Mouse (Mus musculus): ENCODE data around the gene Echs1. TPM values are rescaled to one million over a fixed set of nuclear protein-coding genes. Genes with fewer than 3 reads are reported as not detected.
A peak's percentile ranks its signal among the peaks of the same experiment; 100 is the strongest.

Echs1 gene
- polyA plus RNA-seq, 1 experiment from 2014 or later = 166 TPM

- peak; percentile 68 for ATAC-seq (replicated peaks; ENCODE audit: low FRiP score)
- Histone ChIP-seq H3K4me2 (peak overlapping the region; percentile 50), H3K4me3 (replicated peaks) (peak overlapping the region; percentile 19), H3K9ac (no peak overlapping the region), H3K27me3 (peaks cover 54% of the 10 kb centered on the region), H3K36me3 (no peaks in the 10 kb centered on the region), H3K9me3 (replicated peaks) (no peaks in the 10 kb centered on the region), H3K27ac (no peak overlapping the region), H3K4me1 (peaks cover 21% of the 10 kb centered on the region)
- 4% methylated on average over 24 of the region's 24 CpGs for WGBS
These were observed 35.6 kb downstream of the Echs1 start for GRCm38 (mm10) chr7:140080503-140081156.

- no peaks in the 10 kb centered on the region for H3K9me3 ChIP-seq (replicated peaks)
- H3K27me3 ChIP-seq = peaks cover 57% of the 10 kb centered on the region
- no peak overlapping the region for H3K9ac ChIP-seq
- H3K36me3 ChIP-seq = no peaks in the 10 kb centered on the region
- H3K27ac ChIP-seq = no peak overlapping the region
- no peak overlapping the region for H3K4me3 ChIP-seq (replicated peaks)
- H3K4me2 ChIP-seq = no peak overlapping the region
- 4% methylated on average over 5 of the region's 5 CpGs for WGBS
- ATAC-seq (replicated peaks; ENCODE audit: low FRiP score) = no peak
- H3K4me1 ChIP-seq = peaks cover 21% of the 10 kb centered on the region
These were observed 37.6 kb downstream of the Echs1 start for GRCm38 (mm10) chr7:140078711-140079110.

GRCm38 (mm10) chr7:140077698-140078097 is 38.6 kb downstream of the Echs1 start:
- H3K4me3 ChIP-seq (replicated peaks) = no peak overlapping the region
- no peak for ATAC-seq (replicated peaks; ENCODE audit: low FRiP score)
- 78% methylated on average over 6 of the region's 6 CpGs for WGBS
- H3K4me2 ChIP-seq = no peak overlapping the region
- peaks cover 60% of the 10 kb centered on the region for H3K27me3 ChIP-seq
- no peak overlapping the region for H3K27ac ChIP-seq
- H3K4me1 ChIP-seq = peaks cover 21% of the 10 kb centered on the region
- no peaks in the 10 kb centered on the region for H3K9me3 ChIP-seq (replicated peaks)
- H3K36me3 ChIP-seq = no peaks in the 10 kb centered on the region
- H3K9ac ChIP-seq = no peak overlapping the region

GRCm38 (mm10) chr7:140070042-140070711 is 46.1 kb downstream of the Echs1 start:
- Histone ChIP-seq H3K4me2 (peak overlapping the region; percentile 62), H3K27ac (no peak overlapping the region), H3K4me1 (peaks cover 8% of the 10 kb centered on the region; the same call in 1 of the 2 replicates), H3K4me3 (replicated peaks) (peak overlapping the region; percentile 36), H3K9me3 (replicated peaks) (no peaks in the 10 kb centered on the region), H3K27me3 (peaks cover 23% of the 10 kb centered on the region; the same call in 1 of the 2 replicates), H3K9ac (peak overlapping the region; percentile 42; the same call in 1 of the 2 replicates), H3K36me3 (no peaks in the 10 kb centered on the region)
- ATAC-seq (replicated peaks; ENCODE audit: low FRiP score) = no peak
- 36% methylated on average over 39 of the region's 39 CpGs for WGBS

GRCm38 (mm10) chr7:140067397-140067796 is 48.9 kb downstream of the Echs1 start:
- H3K27me3 ChIP-seq = peaks cover 39% of the 10 kb centered on the region
- no peak overlapping the region for H3K27ac ChIP-seq
- peaks cover 8% of the 10 kb centered on the region; the same call in 1 of the 2 replicates for H3K4me1 ChIP-seq
- no peak overlapping the region for H3K9ac ChIP-seq
- H3K4me2 ChIP-seq = no peak overlapping the region
- H3K9me3 ChIP-seq (replicated peaks) = no peaks in the 10 kb centered on the region
- WGBS = 58% methylated on average over 6 of the region's 6 CpGs
- no peaks in the 10 kb centered on the region for H3K36me3 ChIP-seq
- ATAC-seq (replicated peaks; ENCODE audit: low FRiP score) = no peak
- H3K4me3 ChIP-seq (replicated peaks) = no peak overlapping the region

- Histone ChIP-seq H3K4me3 (replicated peaks) (no peak overlapping the region), H3K27me3 (peaks cover 65% of the 10 kb centered on the region), H3K27ac (no peak overlapping the region), H3K9me3 (replicated peaks) (no peaks in the 10 kb centered on the region), H3K4me1 (peaks cover 24% of the 10 kb centered on the region), H3K36me3 (no peaks in the 10 kb centered on the region), H3K9ac (no peak overlapping the region), H3K4me2 (no peak overlapping the region)
- 18% methylated on average over 7 of the region's 7 CpGs for WGBS
- no peak for ATAC-seq (replicated peaks; ENCODE audit: low FRiP score)
These were observed 53.2 kb downstream of the Echs1 start for GRCm38 (mm10) chr7:140063092-140063491.

- no peak overlapping the region for H3K9ac ChIP-seq
- ATAC-seq (replicated peaks; ENCODE audit: low FRiP score) = no peak
- no peaks in the 10 kb centered on the region for H3K36me3 ChIP-seq
- peaks cover 73% of the 10 kb centered on the region for H3K27me3 ChIP-seq
- H3K4me1 ChIP-seq = peaks cover 31% of the 10 kb centered on the region
- H3K27ac ChIP-seq = no peak overlapping the region
- 16% methylated on average over 11 of the region's 11 CpGs for WGBS
- H3K4me2 ChIP-seq = no peak overlapping the region
- H3K4me3 ChIP-seq (replicated peaks) = no peak overlapping the region
- no peaks in the 10 kb centered on the region for H3K9me3 ChIP-seq (replicated peaks)
These were observed 54.0 kb downstream of the Echs1 start for GRCm38 (mm10) chr7:140062307-140062706.

GRCm38 (mm10) chr7:140061832-140062130 is 54.5 kb downstream of the Echs1 start:
- WGBS = 3% methylated on average over 6 of the region's 6 CpGs

GRCm38 (mm10) chr7:140060936-140061831 is 55.1 kb downstream of the Echs1 start:
- no peak overlapping the region for H3K27ac ChIP-seq
- ATAC-seq (replicated peaks; ENCODE audit: low FRiP score) = 0 out of 2 replicates have a peak, but pooled peaks have one; percentile 10
- H3K27me3 ChIP-seq = peaks cover 84% of the 10 kb centered on the region
- peaks cover 31% of the 10 kb centered on the region for H3K4me1 ChIP-seq
- no peaks in the 10 kb centered on the region for H3K9me3 ChIP-seq (replicated peaks)
- no peaks in the 10 kb centered on the region for H3K36me3 ChIP-seq
- H3K4me3 ChIP-seq (replicated peaks) = peak overlapping the region; percentile 46
- WGBS = 1% methylated on average over 47 of the region's 47 CpGs
- H3K4me2 ChIP-seq = peak overlapping the region; percentile 88
- H3K9ac ChIP-seq = peak overlapping the region; percentile 39

More at GRCm38 (mm10) chr7:140061832-140062130, 54.5 kb downstream of the Echs1 start:
- Histone ChIP-seq H3K4me3 (replicated peaks) (peak overlapping the region; percentile 46), H3K4me2 (peak overlapping the region; percentile 88), H3K36me3 (no peaks in the 10 kb centered on the region), H3K4me1 (peaks cover 31% of the 10 kb centered on the region), H3K9ac (0 out of 2 replicates have a peak overlapping the region, but pooled peaks have one; percentile 39), H3K9me3 (replicated peaks) (no peaks in the 10 kb centered on the region), H3K27me3 (peaks cover 78% of the 10 kb centered on the region), H3K27ac (no peak overlapping the region)
- ATAC-seq (replicated peaks; ENCODE audit: low FRiP score) = 0 out of 2 replicates have a peak, but pooled peaks have one; percentile 16

GRCm38 (mm10) chr7:140059601-140060000 is 56.7 kb downstream of the Echs1 start:
- no peak for ATAC-seq (replicated peaks; ENCODE audit: low FRiP score)
- no peak overlapping the region for H3K4me2 ChIP-seq
- 54% methylated on average over 4 of the region's 4 CpGs for WGBS
- no peak overlapping the region for H3K4me3 ChIP-seq (replicated peaks)
- no peak overlapping the region for H3K27ac ChIP-seq
- peaks cover 95% of the 10 kb centered on the region for H3K27me3 ChIP-seq
- H3K36me3 ChIP-seq = no peaks in the 10 kb centered on the region
- H3K4me1 ChIP-seq = peaks cover 31% of the 10 kb centered on the region
- no peak overlapping the region for H3K9ac ChIP-seq
- no peaks in the 10 kb centered on the region for H3K9me3 ChIP-seq (replicated peaks)

- H3K4me3 ChIP-seq (replicated peaks) = peak overlapping the region; percentile 49
- no peak for ATAC-seq (replicated peaks; ENCODE audit: low FRiP score)
These were observed 57.7 kb downstream of the Echs1 start for GRCm38 (mm10) chr7:140058528-140058927.

More at GRCm38 (mm10) chr7:140058528-140058927, 57.7 kb downstream of the Echs1 start:
- no peaks in the 10 kb centered on the region for H3K36me3 ChIP-seq
- H3K27me3 ChIP-seq = peaks cover 93% of the 10 kb centered on the region
- peak overlapping the region; percentile 21; the same call in 1 of the 2 replicates for H3K9ac ChIP-seq
- no peak overlapping the region for H3K27ac ChIP-seq
- peak overlapping the region; percentile 78 for H3K4me2 ChIP-seq
- no peaks in the 10 kb centered on the region for H3K9me3 ChIP-seq (replicated peaks)
- WGBS = 16% methylated on average over 7 of the region's 7 CpGs
- H3K4me1 ChIP-seq = peaks cover 31% of the 10 kb centered on the region
